Mouse (Mus musculus) olfactory bulb, adult 2 months (tissue): ENCODE data around the gene Eme1.

Experiments used
- CTCF ChIP-seq: fragments of 200-500 bp; IDR thresholded peaks from 2 replicates; pipeline ENCODE4 v1.5.1; 2012; ENCODE audit warnings: low read depth, mild to moderate bottlenecking, low read length, moderate library complexity; ENCODE audit not compliant: insufficient read depth
- POLR2A ChIP-seq: fragments of 200-500 bp; IDR thresholded peaks from 2 replicates; pipeline ENCODE4 v1.6.1; 2012; ENCODE audit warnings: mild to moderate bottlenecking, low read depth, low read length, moderate library complexity; ENCODE audit not compliant: insufficient read depth

DNA sequence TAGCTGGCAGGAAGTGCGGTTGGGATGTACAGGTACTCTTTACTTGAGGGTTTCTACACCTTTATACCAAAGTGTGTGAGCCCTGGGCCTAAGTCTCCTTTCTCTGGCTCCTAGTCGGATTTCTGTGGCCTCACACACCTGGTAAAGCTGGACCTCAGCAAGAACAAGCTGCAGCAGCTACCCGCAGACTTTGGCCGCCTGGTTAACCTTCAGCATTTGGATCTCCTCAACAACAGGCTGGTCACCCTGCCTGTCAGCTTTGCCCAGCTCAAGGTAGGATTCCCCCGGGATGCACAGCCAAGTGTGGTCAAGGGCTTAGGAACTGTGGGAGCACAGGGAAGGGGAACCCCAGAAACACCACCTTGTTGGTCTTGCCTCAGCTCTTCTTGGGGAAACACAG is 19.3 kb downstream of the Eme1 start:
- TF ChIP-seq POLR2A (no peak), CTCF (no peak)
